Mouse (Mus musculus): Measurements from ENCODE around the gene Clec4a2. TPM values are rescaled to one million over a fixed set of nuclear protein-coding genes. Genes with fewer than 3 reads are reported as not detected.
"Not testable (repeated sequence)": the region's sequence is repeated elsewhere in the genome, so short reads cannot be mapped to it uniquely, and the experiment has no call there.

The Clec4a2 gene
- 6.1 and 7.1 TPM in 2 replicates for polyA plus RNA-seq (2012; rRNA removed)

GRCm38 (mm10) chr6:123106128-123106527 is at the start of gene Clec4a2:
Gene Clec4a2, plus strand, starts transcription at chr6:123106428.
- not testable (repeated sequence) for DNase-seq (ENCODE audit: low read depth)

- DNase-seq (ENCODE audit: low read depth), result no peak
Measured at GRCm38 (mm10) chr6:123095125-123095843, 10.9 kb upstream of the Clec4a2 start.

- no peak for DNase-seq (ENCODE audit: low read depth)
Measured at GRCm38 (mm10) chr6:123123195-123123594, 17.0 kb downstream of the Clec4a2 start.

- DNase-seq (ENCODE audit: low read depth), result no peak
Measured at GRCm38 (mm10) chr6:123127173-123127572, 20.9 kb downstream of the Clec4a2 start.

GRCm38 (mm10) chr6:123137766-123138526 is 31.7 kb downstream of the Clec4a2 start:
- DNase-seq (ENCODE audit: low read depth), result not testable (repeated sequence)

GRCm38 (mm10) chr6:123170106-123170505 is 63.9 kb downstream of the Clec4a2 start:
- no peak for DNase-seq (ENCODE audit: low read depth)

GRCm38 (mm10) chr6:123171040-123171439 is 64.8 kb downstream of the Clec4a2 start:
- DNase-seq (ENCODE audit: low read depth), result no peak

GRCm38 (mm10) chr6:123172593-123172992 is 66.4 kb downstream of the Clec4a2 start, which contains the start of gene Clec4b2:
Gene Clec4b2, plus strand, starts transcription at chr6:123172893.
- DNase-seq (ENCODE audit: low read depth), result no peak

GRCm38 (mm10) chr6:123175549-123175948 is 69.3 kb downstream of the Clec4a2 start:
- no peak for DNase-seq (ENCODE audit: low read depth)

GRCm38 (mm10) chr6:123184862-123185261 is 78.6 kb downstream of the Clec4a2 start:
- not testable (repeated sequence) for DNase-seq (ENCODE audit: low read depth)

Other genes starting within 250 kb of the Clec4a2 start
- gene Necap1, start 232.0 kb upstream of the Clec4a2 start, polyA plus RNA-seq (2012; rRNA removed), result 24.9 and 26.0 TPM in 2 replicates
- gene Clec4a1, start 184.6 kb upstream of the Clec4a2 start, polyA plus RNA-seq (2012; rRNA removed), result 4.8 and 5.1 TPM in 2 replicates
- 2.6 and 2.7 TPM in 2 replicates for gene Clec4a3, start 153.9 kb upstream of the Clec4a2 start, polyA plus RNA-seq (2012; rRNA removed)
- not detected in 2 replicates for gene Clec4a4, start 116.1 kb upstream of the Clec4a2 start, polyA plus RNA-seq (2012; rRNA removed)
- gene Clec4b1, start 56.5 kb upstream of the Clec4a2 start, polyA plus RNA-seq (2012; rRNA removed), result 2.0 and 5.9 TPM in 2 replicates
- gene Clec4b2, start 66.5 kb downstream of the Clec4a2 start, polyA plus RNA-seq (2012; rRNA removed), result not detected in 2 replicates
- 1.5 and 1.6 TPM in 2 replicates for gene Clec4n, start 123.4 kb downstream of the Clec4a2 start, polyA plus RNA-seq (2012; rRNA removed)
- gene Clec4d, start 155.7 kb downstream of the Clec4a2 start, polyA plus RNA-seq (2012; rRNA removed), result 0.49 and 0.53 TPM in 2 replicates
- gene Clec4e, start 183.4 kb downstream of the Clec4a2 start, polyA plus RNA-seq (2012; rRNA removed), result 0.10 and 0.28 TPM in 2 replicates
- not detected in 2 replicates for gene Vmn2r19, start 201.9 kb downstream of the Clec4a2 start, polyA plus RNA-seq (2012; rRNA removed)